Mouse (Mus musculus): ENCODE data around the gene Ltbp1.

Gene Ltbp1

GRCm38 (mm10) chr17:75244148-75244547 is 238.8 kb downstream of the Ltbp1 start:
- DNase-seq = no peak

GRCm38 (mm10) chr17:75245085-75245484 is 239.7 kb downstream of the Ltbp1 start:
- no peak for DNase-seq

GRCm38 (mm10) chr17:75248632-75249031 is 243.3 kb downstream of the Ltbp1 start:
- DNase-seq = no peak

GRCm38 (mm10) chr17:75250571-75250970 is 245.2 kb downstream of the Ltbp1 start:
- no peak for DNase-seq

GRCm38 (mm10) chr17:75251094-75251493 is 245.7 kb downstream of the Ltbp1 start:
- no peak for DNase-seq

- no peak for DNase-seq
Observed at GRCm38 (mm10) chr17:75252540-75252939, 247.2 kb downstream of the Ltbp1 start.

- no peak for DNase-seq
Observed at GRCm38 (mm10) chr17:75254909-75255308, 249.5 kb downstream of the Ltbp1 start.

GRCm38 (mm10) chr17:75255967-75256366 is 250.6 kb downstream of the Ltbp1 start:
- no peak for DNase-seq

GRCm38 (mm10) chr17:75258427-75258826 is 253.1 kb downstream of the Ltbp1 start:
- DNase-seq = no peak

- DNase-seq = peak; percentile 9 to 37
Observed at GRCm38 (mm10) chr17:75263336-75263990, 258.1 kb downstream of the Ltbp1 start.

GRCm38 (mm10) chr17:75268506-75268905 is 263.1 kb downstream of the Ltbp1 start:
- DNase-seq = no peak

- DNase-seq = no peak
Observed at GRCm38 (mm10) chr17:75272446-75272845, 267.1 kb downstream of the Ltbp1 start.

- DNase-seq = no peak
Observed at GRCm38 (mm10) chr17:75273272-75273671, 267.9 kb downstream of the Ltbp1 start.

- DNase-seq = no peak
Observed at GRCm38 (mm10) chr17:75275302-75275701, 269.9 kb downstream of the Ltbp1 start.

- no peak for DNase-seq
Observed at GRCm38 (mm10) chr17:75278106-75278505, 272.7 kb downstream of the Ltbp1 start.

GRCm38 (mm10) chr17:75278561-75278960 is 273.2 kb downstream of the Ltbp1 start:
- no peak for DNase-seq

- DNase-seq = no peak
Observed at GRCm38 (mm10) chr17:75281345-75281744, 276.0 kb downstream of the Ltbp1 start.

- no peak for DNase-seq
Observed at GRCm38 (mm10) chr17:75284876-75285708, 279.7 kb downstream of the Ltbp1 start.

- DNase-seq = peak in 1 of 2 experiments; percentile 35
Observed at GRCm38 (mm10) chr17:75292986-75293385, 287.6 kb downstream of the Ltbp1 start.

GRCm38 (mm10) chr17:75293725-75294124 is 288.4 kb downstream of the Ltbp1 start:
- DNase-seq = no peak

- no peak for DNase-seq
Observed at GRCm38 (mm10) chr17:75300908-75301307, 295.5 kb downstream of the Ltbp1 start.

GRCm38 (mm10) chr17:75304807-75305420 is 299.5 kb downstream of the Ltbp1 start:
- DNase-seq = no peak

GRCm38 (mm10) chr17:75305714-75306113 is 300.3 kb downstream of the Ltbp1 start:
- no peak for DNase-seq
